25 mouse cellular contexts compared by ENCODE assay signal in genomic region chr4:88424563-88424962, GRCm38 (mm10).
"Had no signal": no experiment of that assay in that cellular context is flagged by ENCODE, and none has a peak within 500 bp of the region (broad histone marks: within the 10 kb centered on the region; RNA-seq: fewer than 3 reads in every experiment).

No protein-coding gene starts in this region.

- H3K9ac ChIP-seq: embryonic facial prominence, embryonic 12.5 days; embryonic facial prominence, embryonic 13.5 days; embryonic facial prominence, embryonic 15.5 days; forebrain, embryonic 12.5 days; forebrain, embryonic 13.5 days; forebrain, embryonic 15.5 days; forebrain, postnatal 0 days had no signal

- H3K9me3 ChIP-seq: embryonic facial prominence, embryonic 10.5 days; embryonic facial prominence, embryonic 12.5 days; embryonic facial prominence, embryonic 13.5 days; embryonic facial prominence, embryonic 15.5 days; forebrain, embryonic 10.5 days; forebrain, embryonic 12.5 days; forebrain, embryonic 13.5 days; forebrain, embryonic 15.5 days had no signal

- H3K27me3 ChIP-seq: embryonic facial prominence, embryonic 12.5 days; embryonic facial prominence, embryonic 13.5 days; embryonic facial prominence, embryonic 15.5 days; forebrain, embryonic 12.5 days; forebrain, embryonic 13.5 days; forebrain, embryonic 15.5 days had no signal

- H3K27ac ChIP-seq: embryonic facial prominence, embryonic 10.5 days; embryonic facial prominence, embryonic 12.5 days; embryonic facial prominence, embryonic 13.5 days; embryonic facial prominence, embryonic 15.5 days; forebrain, embryonic 10.5 days; forebrain, embryonic 12.5 days; forebrain, embryonic 13.5 days; forebrain, embryonic 15.5 days; gastrocnemius, adult 2 months; heart, adult 2 months had no signal

- H3K4me3 ChIP-seq: embryonic facial prominence, embryonic 10.5 days; embryonic facial prominence, embryonic 12.5 days; embryonic facial prominence, embryonic 13.5 days; embryonic facial prominence, embryonic 15.5 days; erythroblast, embryonic 14.5 days; forebrain, embryonic 10.5 days; forebrain, embryonic 12.5 days; forebrain, embryonic 13.5 days; forebrain, embryonic 15.5 days; gastrocnemius, adult 2 months; heart, adult 2 months had no signal

- H3K4me1 ChIP-seq: embryonic facial prominence, embryonic 10.5 days; embryonic facial prominence, embryonic 12.5 days; forebrain, embryonic 10.5 days; forebrain, embryonic 12.5 days; forebrain, embryonic 13.5 days; forebrain, embryonic 15.5 days had no signal

- H3K36me3 ChIP-seq: embryonic facial prominence, embryonic 10.5 days; embryonic facial prominence, embryonic 12.5 days; embryonic facial prominence, embryonic 13.5 days; embryonic facial prominence, embryonic 15.5 days; forebrain, embryonic 10.5 days; forebrain, embryonic 12.5 days; forebrain, embryonic 15.5 days had no signal

- DNase-seq: cerebellum, adult 9-10 months; cerebellum, adult 9-11 months; cerebellum, postnatal 10 days; cerebellum, postnatal 14 days; cerebellum, postnatal 25 days; cerebellum, postnatal 36 days; embryo, embryonic 11 days; forebrain, postnatal 0 days; gastrocnemius, adult 2 months; gastrocnemius, postnatal 10 days; gastrocnemius, postnatal 14 days; gastrocnemius, postnatal 25 days; gastrocnemius, postnatal 36 days; heart, adult 11 months; heart, adult 18-20 months; heart, adult 2 months had no signal
